Mouse (Mus musculus) E14TG2a.4 (cell line): ENCODE results near the gene Xxylt1.
A peak's percentile ranks its signal among the peaks of the same experiment; 100 is the strongest.

ENCODE experiments used
- H3K27me3 ChIP-seq: 2 replicates; pipeline ENCODE4 v1.6.1; 2014; ENCODE audit warnings: low read length, control low read depth; ENCODE audit not compliant: insufficient read depth
- H3K36me3 ChIP-seq: 2 replicates; pipeline ENCODE4 v1.6.1; 2014; ENCODE audit warnings: low read length, control low read depth; ENCODE audit not compliant: insufficient read depth
- H3K4me1 ChIP-seq: replicated peaks from 2 replicates; pipeline ENCODE4 v1.6.1; 2014; ENCODE audit warnings: low read depth, low read length, control low read depth
- H3K4me3 ChIP-seq: replicated peaks from 2 replicates; pipeline ENCODE4 v1.5.1; 2014; ENCODE audit warnings: mild to moderate bottlenecking, low read length
- H3K9me3 ChIP-seq: 2 replicates; pipeline ENCODE4 v1.6.1; 2014; ENCODE audit warnings: low read length, control low read depth
- CTCF ChIP-seq: conservative IDR thresholded peaks from 2 replicates; pipeline ENCODE4 v1.5.1; 2014; ENCODE audit warnings: low read length
- NANOG ChIP-seq: IDR thresholded peaks from 2 replicates; pipeline ENCODE4 v1.6.1; 2014; ENCODE audit warnings: borderline replicate concordance, low read length, mixed read lengths
- POU5F1 ChIP-seq: IDR thresholded peaks from 2 replicates; pipeline ENCODE4 v1.6.1; 2014; ENCODE audit warnings: low read length, borderline replicate concordance

Gene Xxylt1

GRCm38 (mm10) chr16:30974549-30974948, 106.7 kb downstream of the Xxylt1 start:
- Histone ChIP-seq H3K9me3 (no peaks in the 10 kb centered on the region), H3K4me1 (peaks cover 41% of the 10 kb centered on the region), H3K27me3 (no peaks in the 10 kb centered on the region), H3K4me3 (no peak overlapping the region), H3K36me3 (peaks cover 10% of the 10 kb centered on the region; the same call in 1 of the 2 replicates)
- TF ChIP-seq NANOG, result no peak
- TF ChIP-seq CTCF, result no peak
- no peak for TF ChIP-seq POU5F1

GRCm38 (mm10) chr16:30973416-30973815, 107.8 kb downstream of the Xxylt1 start:
- Histone ChIP-seq H3K9me3 (no peaks in the 10 kb centered on the region), H3K4me3 (no peak overlapping the region), H3K27me3 (no peaks in the 10 kb centered on the region), H3K36me3 (peaks cover 14% of the 10 kb centered on the region; the same call in 1 of the 2 replicates), H3K4me1 (peaks cover 52% of the 10 kb centered on the region)
- no peak for TF ChIP-seq CTCF
- no peak for TF ChIP-seq POU5F1
- no peak for TF ChIP-seq NANOG

GRCm38 (mm10) chr16:30971950-30972541, 109.2 kb downstream of the Xxylt1 start:
- Histone ChIP-seq H3K27me3 (no peaks in the 10 kb centered on the region), H3K9me3 (no peaks in the 10 kb centered on the region), H3K4me1 (peaks cover 49% of the 10 kb centered on the region), H3K4me3 (peak overlapping the region; percentile 53), H3K36me3 (peaks cover 24% of the 10 kb centered on the region)
- TF ChIP-seq CTCF, result no peak
- TF ChIP-seq NANOG, result no peak
- no peak for TF ChIP-seq POU5F1

- no peak overlapping the region for H3K4me3 ChIP-seq
- H3K36me3 ChIP-seq, result peaks cover 29% of the 10 kb centered on the region
- H3K27me3 ChIP-seq, result no peaks in the 10 kb centered on the region
- peaks cover 46% of the 10 kb centered on the region for H3K4me1 ChIP-seq
- TF ChIP-seq CTCF (no peak), NANOG (no peak), POU5F1 (no peak)
- peaks cover 14% of the 10 kb centered on the region for H3K9me3 ChIP-seq
Observed at GRCm38 (mm10) chr16:30969266-30970064, 111.8 kb downstream of the Xxylt1 start.

GRCm38 (mm10) chr16:30968402-30969151, 112.7 kb downstream of the Xxylt1 start:
- Histone ChIP-seq H3K9me3 (peaks cover 23% of the 10 kb centered on the region), H3K36me3 (peaks cover 28% of the 10 kb centered on the region), H3K4me1 (peaks cover 54% of the 10 kb centered on the region), H3K4me3 (no peak overlapping the region), H3K27me3 (no peaks in the 10 kb centered on the region)
- no peak for TF ChIP-seq NANOG
- no peak for TF ChIP-seq CTCF
- no peak for TF ChIP-seq POU5F1

- TF ChIP-seq CTCF, result no peak
- TF ChIP-seq POU5F1, result no peak
- TF ChIP-seq NANOG, result no peak
- peaks cover 28% of the 10 kb centered on the region for H3K36me3 ChIP-seq
- H3K4me1 ChIP-seq, result peaks cover 53% of the 10 kb centered on the region
- H3K9me3 ChIP-seq, result peaks cover 24% of the 10 kb centered on the region
- no peak overlapping the region for H3K4me3 ChIP-seq
- H3K27me3 ChIP-seq, result no peaks in the 10 kb centered on the region
Observed at GRCm38 (mm10) chr16:30966684-30967083, 114.5 kb downstream of the Xxylt1 start.

GRCm38 (mm10) chr16:30964891-30965290, 116.3 kb downstream of the Xxylt1 start:
- Histone ChIP-seq H3K4me1 (peaks cover 56% of the 10 kb centered on the region), H3K9me3 (peaks cover 24% of the 10 kb centered on the region), H3K36me3 (peaks cover 27% of the 10 kb centered on the region), H3K27me3 (no peaks in the 10 kb centered on the region), H3K4me3 (no peak overlapping the region)
- TF ChIP-seq NANOG, result no peak
- TF ChIP-seq CTCF, result no peak
- no peak for TF ChIP-seq POU5F1

- H3K4me3 ChIP-seq, result no peak overlapping the region
- H3K36me3 ChIP-seq, result peaks cover 24% of the 10 kb centered on the region
- TF ChIP-seq NANOG (no peak), CTCF (no peak), POU5F1 (no peak)
- H3K27me3 ChIP-seq, result no peaks in the 10 kb centered on the region
- H3K9me3 ChIP-seq, result peaks cover 24% of the 10 kb centered on the region
- H3K4me1 ChIP-seq, result peaks cover 57% of the 10 kb centered on the region
Observed at GRCm38 (mm10) chr16:30964411-30964810, 116.8 kb downstream of the Xxylt1 start.
